Mouse (Mus musculus): ENCODE data around the gene Tmem222.

GRCm38 (mm10) chr4:133265759-133266158, 11.8 kb downstream of the Tmem222 start:
- TF ChIP-seq CTCF (IDR thresholded peaks at IDR 0.05 in 2 of 3, conservative IDR thresholded peaks at IDR 0.05 in 1 of 3; ENCODE audit: control insufficient read depth in 1 of 3, insufficient read depth in 1 of 3, low read depth in 2 of 3, low read length in 3 of 3, poor library complexity in 1 of 3, severe bottlenecking in 1 of 3), result no peak
- no peak for TF ChIP-seq SMC3 (IDR thresholded peaks at IDR 0.05; ENCODE audit: low read depth, low read length)
- TF ChIP-seq POLR2AphosphoS5 (IDR thresholded peaks at IDR 0.05; ENCODE audit: borderline replicate concordance, low read depth, low read length), result no peak
- no peak for TF ChIP-seq POLR2A (IDR thresholded peaks at IDR 0.05; ENCODE audit: control insufficient read depth in 1 of 2, insufficient read depth in 1 of 2, low read depth in 1 of 2, low read length in 2 of 2, poor library complexity in 1 of 2)
- no peak for TF ChIP-seq RCOR1 (IDR thresholded peaks at IDR 0.05; ENCODE audit: low read depth, low read length)
- TF ChIP-seq GABPA (IDR thresholded peaks at IDR 0.05; ENCODE audit: low read depth, low read length), result no peak
- TF ChIP-seq ELF1 (IDR thresholded peaks at IDR 0.05; ENCODE audit: low read depth, low read length), result no peak
- no peak for TF ChIP-seq TCF12 (IDR thresholded peaks at IDR 0.05; ENCODE audit: low read depth, low read length)
- TF ChIP-seq KAT2A (conservative IDR thresholded peaks at IDR 0.05; ENCODE audit: low read depth, low read length), result no peak
- no peak for TF ChIP-seq E2F4 (IDR thresholded peaks at IDR 0.05; ENCODE audit: borderline replicate concordance, low read depth, low read length)
- no peak for TF ChIP-seq ZNF384 (IDR thresholded peaks at IDR 0.05; ENCODE audit: low read depth, low read length)
- TF ChIP-seq EP300 (IDR thresholded peaks at IDR 0.05; ENCODE audit: low read depth in 1 of 2, low read length in 2 of 2), result no peak
